Mouse (Mus musculus) mouse embryonic stem cell (cell line): Measurements from ENCODE around the gene Rimkla.

Experiments used
- in situ Hi-C, 2 experiments: fragments of 300-500 bp; cut with MboI; formaldehyde crosslinking; loops; 1 replicate in 1 of 2; 3 replicates in 1 of 2; pipeline ENCODE4 v1.14.3; 2019 to 2020; ENCODE audit warnings: low sequenced_read_pairs in 2 of 2, low pct_unique_long_range_greater_than_20kb in 1 of 2, mixed read lengths in 1 of 2; ENCODE audit not compliant: unreplicated experiment in 1 of 2

Gene Rimkla

DNA sequence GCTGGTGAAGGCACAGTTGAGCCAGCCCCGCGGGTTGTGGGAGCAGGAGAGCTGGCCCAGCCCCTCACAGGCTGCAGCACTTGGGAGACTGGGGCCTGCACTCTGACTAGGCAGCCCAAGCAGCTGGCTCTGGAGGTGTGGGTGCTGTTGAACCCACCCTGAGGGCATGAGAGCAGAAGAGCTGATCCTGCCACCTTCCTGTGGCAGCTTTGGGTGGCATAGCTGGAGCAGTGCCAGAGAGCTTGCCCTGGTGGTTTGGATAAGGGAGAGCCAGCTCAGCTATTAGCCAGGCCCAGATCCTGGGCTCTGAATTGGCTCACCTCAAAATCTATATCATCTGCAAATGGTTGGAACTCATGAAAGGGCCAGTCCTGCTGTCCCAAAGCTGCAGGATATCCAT, 64.7 kb downstream of the Rimkla start:
- in situ Hi-C loops, result no loop called here

DNA sequence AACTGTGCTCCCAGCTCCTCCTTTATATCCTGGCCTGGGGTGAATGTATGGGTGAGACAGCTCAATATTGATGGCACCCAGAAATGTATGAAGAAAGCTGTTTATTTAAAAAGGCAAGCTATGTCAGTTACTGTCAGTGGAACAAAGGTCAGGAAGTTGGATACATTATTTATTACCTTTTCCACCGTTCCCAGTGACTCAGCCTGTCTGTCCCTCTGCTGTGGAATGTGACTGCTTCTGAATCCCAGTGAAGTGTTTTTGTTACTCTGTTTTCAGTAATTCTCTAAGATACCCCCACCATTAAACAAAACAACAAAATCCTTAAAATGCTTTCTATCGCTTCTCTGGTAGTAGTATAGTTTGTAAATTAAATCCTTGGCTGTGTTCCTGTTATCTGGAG, 66.8 kb downstream of the Rimkla start:
- in situ Hi-C loops, result no loop called here

DNA sequence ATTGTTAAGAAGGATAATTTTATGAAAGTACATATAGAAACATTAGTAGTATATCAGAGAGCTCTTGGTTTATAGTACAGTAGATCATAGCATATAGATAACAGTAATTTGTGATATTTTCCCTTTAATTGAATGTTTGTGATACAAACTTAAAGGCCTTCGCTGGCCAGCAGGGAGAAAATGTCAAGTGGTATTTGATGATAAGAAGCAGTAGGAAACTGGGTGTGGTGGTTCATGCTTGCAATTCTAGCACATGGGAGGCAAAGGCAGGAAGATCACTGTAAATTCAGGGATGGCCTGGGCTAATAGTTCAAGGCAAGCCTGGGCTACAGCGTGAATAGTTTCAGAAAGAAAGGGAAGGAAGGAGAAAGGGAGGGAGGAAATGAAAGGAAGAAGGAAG, 67.4 kb downstream of the Rimkla start:
- in situ Hi-C loops, result no loop called here

DNA sequence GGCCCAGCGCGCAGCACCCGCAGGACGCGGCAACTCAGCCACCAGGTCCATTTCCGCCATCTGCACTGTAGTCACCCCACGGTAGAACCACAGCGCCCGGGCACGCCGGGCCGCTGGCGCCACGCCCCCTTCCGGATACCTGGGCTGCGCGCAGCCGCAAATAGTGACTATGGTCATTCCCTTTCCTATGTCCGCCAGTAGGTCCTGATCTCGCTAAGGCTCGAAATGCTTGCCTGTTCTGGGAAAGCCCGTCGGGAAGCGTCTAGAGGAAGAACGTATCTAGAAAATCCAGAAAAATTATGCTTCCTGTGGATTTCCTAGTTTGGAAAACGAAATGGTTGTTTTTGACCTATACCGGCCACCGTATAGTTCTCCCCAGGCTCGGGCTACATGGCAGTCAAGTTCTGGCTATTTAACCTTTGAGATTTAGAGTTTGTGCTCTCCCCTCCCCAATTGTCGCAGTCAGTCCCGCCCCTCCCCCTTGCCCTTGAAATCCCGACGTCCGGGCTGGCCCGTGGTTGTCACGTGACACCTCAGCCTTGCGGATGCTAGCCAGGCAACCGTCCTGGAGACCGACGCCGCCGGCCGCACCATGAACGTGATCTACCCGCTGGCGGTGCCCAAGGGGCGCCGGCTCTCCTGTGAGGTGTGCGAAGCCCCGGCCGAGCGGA, 70.0 kb downstream of the Rimkla start, which contains the start of the genes Ppcs and Zmynd12:
Ppcs (minus strand) TSS at position 127 of the 671 bp plus-strand sequence.
Zmynd12 (plus strand) TSS at position 521 of the 671 bp plus-strand sequence.
- in situ Hi-C loops, result no loop called here

DNA sequence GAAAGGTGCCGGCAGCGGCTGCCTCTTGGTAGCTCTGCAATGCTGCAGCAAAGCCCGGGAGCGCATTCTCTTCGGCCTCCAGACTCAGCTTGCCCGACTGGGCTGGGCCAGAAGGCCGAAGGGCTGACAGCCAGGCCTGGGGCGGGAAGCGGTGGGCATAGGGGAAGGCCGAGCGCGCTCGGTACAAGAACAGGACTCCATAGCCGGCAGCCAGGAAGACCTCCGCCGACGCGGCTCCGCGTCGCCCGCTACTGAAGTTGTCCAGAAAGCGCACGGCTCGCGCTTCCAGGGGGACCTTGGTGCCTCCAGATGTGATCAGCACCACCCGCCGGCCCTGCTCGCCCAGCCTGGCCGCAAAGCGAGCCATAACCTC, 70.5 kb downstream of the Rimkla start:
- in situ Hi-C loops, result no loop called here

DNA sequence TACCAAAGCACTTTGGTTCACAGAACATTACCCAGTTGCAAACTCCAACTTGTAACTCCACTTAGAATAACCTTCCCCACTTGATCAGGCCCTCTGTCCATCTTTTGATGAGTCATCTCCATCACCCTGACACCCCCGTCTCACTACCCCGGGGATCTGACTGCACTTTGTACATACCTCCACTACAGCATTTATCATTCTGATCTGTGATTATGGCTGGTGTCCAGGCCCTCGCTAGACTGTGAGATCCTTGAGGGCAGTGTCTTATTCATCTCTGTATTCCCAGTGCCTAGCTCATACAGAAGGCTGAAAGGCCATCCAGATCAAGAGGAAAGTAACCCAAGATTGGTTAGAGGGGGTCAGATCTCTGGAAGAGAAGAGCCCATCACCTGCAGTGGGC, 71.2 kb downstream of the Rimkla start:
- in situ Hi-C loops, result no loop called here

DNA sequence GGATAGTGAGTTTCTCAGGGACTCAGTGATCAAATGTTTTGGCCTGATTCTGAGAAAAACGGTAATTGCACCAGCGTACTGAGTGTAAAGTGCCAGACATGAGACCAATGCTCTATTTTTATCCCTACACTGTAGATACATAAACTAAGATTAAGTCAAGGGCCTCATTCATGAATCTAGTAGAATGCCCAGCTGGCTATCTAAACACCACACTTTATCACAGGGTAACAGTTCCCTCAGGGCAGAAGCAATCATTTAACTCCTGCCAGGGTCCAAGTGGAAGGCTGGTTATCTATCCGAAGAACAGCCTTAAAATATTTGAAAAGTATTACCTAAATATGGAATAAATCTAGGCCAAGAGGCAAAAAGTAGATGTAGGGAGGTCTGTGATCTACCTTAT, 74.5 kb downstream of the Rimkla start:
- in situ Hi-C loops, result no loop called here

DNA sequence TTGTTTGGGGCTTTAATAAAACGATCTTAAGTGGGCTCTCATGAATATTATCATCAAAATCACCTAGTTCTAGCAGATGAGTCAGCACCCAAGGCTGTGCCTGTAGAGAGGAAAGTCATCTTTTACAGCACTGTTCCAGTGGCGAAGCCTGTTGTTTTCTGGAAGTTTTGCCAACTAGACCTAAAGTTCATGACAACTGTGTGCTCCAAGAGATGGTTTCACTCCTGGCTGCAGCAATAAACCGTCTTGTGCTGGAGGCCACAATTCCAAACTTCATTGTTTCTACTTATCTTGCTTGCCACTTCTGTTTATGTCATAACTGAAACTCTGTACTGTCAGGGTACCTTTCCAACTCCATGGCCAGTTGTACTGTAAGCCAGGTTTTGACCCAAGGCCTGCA, 75.2 kb downstream of the Rimkla start:
- in situ Hi-C loops, result no loop called here
